ENCODE assay signal across 19 mouse cellular contexts in the genomic region with DNA sequence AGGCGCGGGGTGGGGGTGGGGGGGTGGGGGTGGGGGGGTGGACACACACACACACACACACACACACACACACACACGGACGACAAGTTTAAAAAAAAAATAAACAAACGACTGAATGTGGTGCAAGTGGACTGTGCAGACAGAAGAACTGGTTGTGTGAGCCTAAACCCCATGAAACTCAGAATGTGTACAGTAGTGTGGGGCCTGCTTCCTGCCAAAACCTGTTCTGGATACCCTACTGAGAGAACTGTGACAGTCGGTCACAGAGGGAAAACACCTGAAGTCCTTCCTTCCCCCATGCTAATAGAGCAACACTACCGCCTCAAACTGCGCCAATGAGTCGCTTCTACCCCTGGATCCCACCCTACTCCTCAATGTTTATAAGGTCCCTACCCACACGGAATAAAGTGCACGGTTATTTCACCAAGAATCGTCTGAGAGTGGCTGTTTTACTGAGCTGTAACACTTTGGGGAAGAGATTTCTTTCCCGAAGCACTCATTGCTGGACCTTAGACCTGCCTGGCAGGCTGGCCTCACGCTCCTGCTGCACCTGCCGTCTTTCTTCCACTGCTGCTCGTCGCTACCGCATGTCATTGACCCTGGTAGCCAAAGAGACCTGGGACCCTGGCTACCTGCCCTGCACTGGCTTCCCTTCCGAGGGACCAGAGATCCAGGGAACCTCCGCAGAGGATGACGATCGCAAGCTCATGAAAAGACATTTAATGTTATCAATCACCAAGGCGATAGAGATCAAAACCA. TPM values are rescaled to one million over a fixed set of nuclear protein-coding genes. Genes with fewer than 3 reads are reported as not detected.
A peak's percentile ranks its signal among the peaks of the same experiment; 100 is the strongest.
DNase-seq lines count a peak whose midpoint lies in the region; ATAC-seq and TF ChIP-seq lines count a peak whose summit lies in the region.
"Had no signal": no experiment of that assay in that cellular context is flagged by ENCODE, and none has a peak within 500 bp of the region (broad histone marks: within the 10 kb centered on the region; RNA-seq: fewer than 3 reads in every experiment).

No protein-coding gene starts in this region.

- no peak for DNase-seq in lung, adult 2 months
- peak; percentile 39 for DNase-seq in ZHBTc4 (ENCODE audit: low read depth, low spot score)
- DNase-seq in kidney, postnatal 10 days: peak; percentile 23
- DNase-seq in stomach, postnatal 0 days (ENCODE audit: low spot score): peak; percentile 28
- no peak for DNase-seq in right cerebral cortex, postnatal 36 days (ENCODE audit: low spot score in 2 of 2)
- DNase-seq in hindbrain, embryonic 14.5 days (ENCODE audit: low spot score): no peak
- DNase-seq: adrenal gland, adult 8-10 months; cerebellum, adult 11-12 months; cerebellum, postnatal 25 days; heart, postnatal 4 days; lung, postnatal 10 days; right cerebral cortex, adult 18-20 months; thymus, adult 18-20 months had no signal

- no peaks in the 10 kb centered on the region for H3K4me1 ChIP-seq in lung, embryonic 16.5 days (replicated peaks; ENCODE audit: control insufficient read depth, insufficient read depth, low read length)
- H3K4me1 ChIP-seq in lung, adult 2 months (ENCODE audit: control insufficient read depth, insufficient read depth, low read length): no peaks in the 10 kb centered on the region; the same call in 1 of the 2 replicates
- H3K4me1 ChIP-seq in stomach, postnatal 0 days (replicated peaks; ENCODE audit: control insufficient read depth, insufficient read depth): no peaks in the 10 kb centered on the region
- H3K4me1 ChIP-seq in hindbrain, embryonic 14.5 days (replicated peaks; ENCODE audit: control insufficient read depth, insufficient read depth, low read length): no peaks in the 10 kb centered on the region
- H3K4me1 ChIP-seq: forebrain, embryonic 15.5 days; heart, embryonic 13.5 days had no signal

- H3K4me2 ChIP-seq in lung, embryonic 16.5 days (ENCODE audit: low read depth, low read length): no peak overlapping the region
- H3K4me2 ChIP-seq in stomach, postnatal 0 days (replicated peaks; ENCODE audit: low read depth): 0 out of 2 replicates have a peak overlapping the region, but pooled peaks have one; percentile 23
- H3K4me2 ChIP-seq in hindbrain, embryonic 14.5 days (replicated peaks): no peak overlapping the region
- H3K4me2 ChIP-seq: forebrain, embryonic 15.5 days; heart, embryonic 13.5 days; liver, embryonic 11.5 days had no signal

- TF ChIP-seq CTCF in lung, adult 2 months (IDR thresholded peaks at IDR 0.05; ENCODE audit: insufficient read depth, low read length): no peak
- TF ChIP-seq CTCF in stomach, postnatal 0 days (IDR thresholded peaks at IDR 0.05; ENCODE audit: low read depth): no peak

- 37% methylated on average over 23 of the region's 23 CpGs for WGBS in lung, embryonic 16.5 days
- 46% methylated on average over 23 of the region's 23 CpGs for WGBS in lung, adult 2 months
- WGBS in stomach, postnatal 0 days: 36% methylated on average over 23 of the region's 23 CpGs
- 68% methylated on average over 23 of the region's 23 CpGs for WGBS in hindbrain, embryonic 14.5 days

- no peaks in the 10 kb centered on the region for H3K27me3 ChIP-seq in lung, embryonic 16.5 days (ENCODE audit: control insufficient read depth, insufficient read depth, low read depth, low read length)
- H3K27me3 ChIP-seq in stomach, postnatal 0 days (ENCODE audit: control insufficient read depth, insufficient read depth, low read length): no peaks in the 10 kb centered on the region
- no peaks in the 10 kb centered on the region for H3K27me3 ChIP-seq in hindbrain, embryonic 14.5 days (ENCODE audit: control insufficient read depth, insufficient read depth, low read length)
- H3K27me3 ChIP-seq: forebrain, embryonic 15.5 days; heart, embryonic 13.5 days had no signal

- H3K4me3 ChIP-seq in lung, embryonic 16.5 days (ENCODE audit: low read length): no peak overlapping the region
- H3K4me3 ChIP-seq in lung, adult 2 months (replicated peaks; ENCODE audit: extremely low read depth, low read depth, low read length): no peak overlapping the region
- H3K4me3 ChIP-seq in stomach, postnatal 0 days (ENCODE audit: low read depth, low read length): no peak overlapping the region
- no peak overlapping the region for H3K4me3 ChIP-seq in hindbrain, embryonic 14.5 days (replicated peaks; ENCODE audit: low read length)
- H3K4me3 ChIP-seq: forebrain, embryonic 15.5 days; heart, embryonic 13.5 days; left cerebral cortex, adult 2 months; limb, embryonic 10.5 days had no signal

- H3K9me3 ChIP-seq in lung, embryonic 16.5 days (ENCODE audit: control insufficient read depth, low read length): no peaks in the 10 kb centered on the region
- no peaks in the 10 kb centered on the region for H3K9me3 ChIP-seq in stomach, postnatal 0 days (ENCODE audit: control insufficient read depth, low read length)
- H3K9me3 ChIP-seq in hindbrain, embryonic 14.5 days (ENCODE audit: control insufficient read depth, low read length): no peaks in the 10 kb centered on the region
- H3K9me3 ChIP-seq: forebrain, embryonic 15.5 days; limb, embryonic 10.5 days had no signal

- TF ChIP-seq POLR2A in lung, adult 2 months (IDR thresholded peaks at IDR 0.05; ENCODE audit: borderline replicate concordance, extremely low read depth, low read depth, low read length): no peak

- H3K9ac ChIP-seq in lung, embryonic 16.5 days (ENCODE audit: low read length): no peak overlapping the region
- no peak overlapping the region for H3K9ac ChIP-seq in stomach, postnatal 0 days (ENCODE audit: low read length)
- H3K9ac ChIP-seq in hindbrain, embryonic 14.5 days: no peak overlapping the region
- H3K9ac ChIP-seq: forebrain, embryonic 15.5 days; heart, embryonic 13.5 days had no signal

- 0 out of 2 replicates have a peak, but pooled peaks have one; percentile 51 for ATAC-seq in lung, embryonic 16.5 days (ENCODE audit: low read depth)
- peak; percentile 85; the same call in 1 of the 2 replicates for ATAC-seq in stomach, postnatal 0 days (ENCODE audit: low FRiP score, low TSS enrichment)
- no peak for ATAC-seq in hindbrain, embryonic 14.5 days (ENCODE audit: low FRiP score)
- ATAC-seq: forebrain, embryonic 15.5 days had no signal

- TF ChIP-seq EP300 in stomach, postnatal 0 days (optimal IDR thresholded peaks at IDR 0.05): no peak

- H3K36me3 ChIP-seq in lung, embryonic 16.5 days (ENCODE audit: control insufficient read depth, insufficient read depth, low read length): no peaks in the 10 kb centered on the region
- no peaks in the 10 kb centered on the region for H3K36me3 ChIP-seq in stomach, postnatal 0 days (ENCODE audit: control insufficient read depth, insufficient read depth, low read length)
- no peaks in the 10 kb centered on the region for H3K36me3 ChIP-seq in hindbrain, embryonic 14.5 days (replicated peaks; ENCODE audit: control insufficient read depth, insufficient read depth)
- H3K36me3 ChIP-seq: forebrain, embryonic 15.5 days; heart, embryonic 13.5 days; limb, embryonic 10.5 days had no signal

- H3K27ac ChIP-seq in lung, embryonic 16.5 days (ENCODE audit: low read length): no peak overlapping the region
- no peak overlapping the region for H3K27ac ChIP-seq in stomach, postnatal 0 days (replicated peaks)
- H3K27ac ChIP-seq in hindbrain, embryonic 14.5 days: no peak overlapping the region
- H3K27ac ChIP-seq: forebrain, embryonic 15.5 days; heart, embryonic 13.5 days; left cerebral cortex, adult 2 months; limb, embryonic 10.5 days had no signal

RNA-seq across cellular contexts. Expression of gene Slc25a36, which starts 13.2 kb away (rescaled TPM):
- 71.1 and 79.3 TPM in 2 replicates for polyA plus RNA-seq in lung, embryonic 16.5 days (2015; fragmentation: Nextera tagmentation; extraction: Ambion mirVana)
- polyA plus RNA-seq in lung, adult 2 months (2012; rRNA removed): 17.0 and 31.9 TPM in 2 replicates
- 25.3 and 26.3 TPM in 2 replicates for polyA plus RNA-seq in stomach, postnatal 0 days (2015; fragmentation: Nextera tagmentation; extraction: Ambion mirVana)
- 95.4 and 99.2 TPM in 2 replicates for polyA plus RNA-seq in hindbrain, embryonic 14.5 days (2014; fragmentation: Nextera tagmentation; extraction: Ambion mirVana)

Comparison
In these comparisons a context has a peak if more than half of its experiments do, and no peak if none do; other contexts are left out.
1. DNase-seq: peak in ZHBTc4 (single experiment), kidney, postnatal 10 days (single experiment) and stomach, postnatal 0 days (single experiment); none in lung, adult 2 months (single experiment), right cerebral cortex, postnatal 36 days (0 of 2) and hindbrain, embryonic 14.5 days (single experiment).